Mouse (Mus musculus) bone marrow, adult 2 months (tissue): ENCODE measurements around the gene Teddm1a.

Experiments used
- CTCF ChIP-seq: fragments of 200-500 bp; IDR thresholded peaks from 2 replicates; pipeline ENCODE4 v1.5.1; 2011; ENCODE audit warnings: low read length, control low read depth; ENCODE audit not compliant: control insufficient read depth, insufficient read depth
- POLR2A ChIP-seq: fragments of 200-500 bp; IDR thresholded peaks from 2 replicates; pipeline ENCODE4 v1.6.1; 2011; ENCODE audit warnings: low read depth, mild to moderate bottlenecking, control low read depth, low read length, borderline replicate concordance; ENCODE audit not compliant: control insufficient read depth

GRCm38 (mm10) chr1:153909213-153909962 is 17.8 kb downstream of the Teddm1a start:
- no peak for TF ChIP-seq CTCF
- TF ChIP-seq POLR2A: no peak
